Mouse (Mus musculus) E14TG2a.4 (cell line): Measurements from ENCODE around the gene Cyth4.

Experiments used
- H3K27me3 ChIP-seq: 2 replicates; pipeline ENCODE4 v1.6.1; 2014; ENCODE audit warnings: low read length, control low read depth; ENCODE audit not compliant: insufficient read depth
- H3K36me3 ChIP-seq: 2 replicates; pipeline ENCODE4 v1.6.1; 2014; ENCODE audit warnings: low read length, control low read depth; ENCODE audit not compliant: insufficient read depth
- H3K4me1 ChIP-seq: replicated peaks from 2 replicates; pipeline ENCODE4 v1.6.1; 2014; ENCODE audit warnings: low read depth, low read length, control low read depth
- H3K4me3 ChIP-seq: replicated peaks from 2 replicates; pipeline ENCODE4 v1.5.1; 2014; ENCODE audit warnings: mild to moderate bottlenecking, low read length
- H3K9me3 ChIP-seq: 2 replicates; pipeline ENCODE4 v1.6.1; 2014; ENCODE audit warnings: low read length, control low read depth
- CTCF ChIP-seq: conservative IDR thresholded peaks from 2 replicates; pipeline ENCODE4 v1.5.1; 2014; ENCODE audit warnings: low read length
- NANOG ChIP-seq: IDR thresholded peaks from 2 replicates; pipeline ENCODE4 v1.6.1; 2014; ENCODE audit warnings: borderline replicate concordance, low read length, mixed read lengths
- POU5F1 ChIP-seq: IDR thresholded peaks from 2 replicates; pipeline ENCODE4 v1.6.1; 2014; ENCODE audit warnings: low read length, borderline replicate concordance

Gene Cyth4

GRCm38 (mm10) chr15:78614536-78614935 is 17.7 kb downstream of the Cyth4 start:
- no peaks in the 10 kb centered on the region for H3K9me3 ChIP-seq
- no peak overlapping the region for H3K4me3 ChIP-seq
- TF ChIP-seq POU5F1 (no peak), NANOG (no peak), CTCF (no peak)
- H3K27me3 ChIP-seq = peaks cover 13% of the 10 kb centered on the region; the same call in 1 of the 2 replicates
- no peaks in the 10 kb centered on the region for H3K36me3 ChIP-seq
- peaks cover 18% of the 10 kb centered on the region for H3K4me1 ChIP-seq

- Histone ChIP-seq H3K4me3 (no peak overlapping the region), H3K4me1 (no peaks in the 10 kb centered on the region; the same call in 1 of the 2 replicates), H3K36me3 (no peaks in the 10 kb centered on the region), H3K9me3 (no peaks in the 10 kb centered on the region), H3K27me3 (peaks cover 35% of the 10 kb centered on the region)
- TF ChIP-seq POU5F1 (no peak), NANOG (no peak), CTCF (no peak)
Observed at GRCm38 (mm10) chr15:78616973-78617372, 20.1 kb downstream of the Cyth4 start.

GRCm38 (mm10) chr15:78623426-78623825 is 26.6 kb downstream of the Cyth4 start:
- Histone ChIP-seq H3K4me1 (peaks cover 1% of the 10 kb centered on the region; the same call in 1 of the 2 replicates), H3K9me3 (no peaks in the 10 kb centered on the region), H3K4me3 (no peak overlapping the region), H3K36me3 (no peaks in the 10 kb centered on the region), H3K27me3 (peaks cover 50% of the 10 kb centered on the region)
- TF ChIP-seq CTCF (peak; percentile 99), NANOG (no peak)

- H3K27me3 ChIP-seq = peaks cover 55% of the 10 kb centered on the region
- no peak for TF ChIP-seq POU5F1
- no peak for TF ChIP-seq CTCF
- TF ChIP-seq NANOG = no peak
- H3K36me3 ChIP-seq = no peaks in the 10 kb centered on the region
- peaks cover 11% of the 10 kb centered on the region for H3K4me1 ChIP-seq
- H3K4me3 ChIP-seq = no peak overlapping the region
- H3K9me3 ChIP-seq = no peaks in the 10 kb centered on the region
Observed at GRCm38 (mm10) chr15:78624431-78624950, 27.6 kb downstream of the Cyth4 start.

GRCm38 (mm10) chr15:78624961-78625360 is 28.1 kb downstream of the Cyth4 start:
- Histone ChIP-seq H3K27me3 (peaks cover 53% of the 10 kb centered on the region), H3K4me3 (no peak overlapping the region), H3K9me3 (no peaks in the 10 kb centered on the region), H3K36me3 (no peaks in the 10 kb centered on the region), H3K4me1 (peaks cover 11% of the 10 kb centered on the region)
- TF ChIP-seq CTCF (no peak), POU5F1 (no peak), NANOG (no peak)

- no peak overlapping the region for H3K4me3 ChIP-seq
- H3K4me1 ChIP-seq = peaks cover 13% of the 10 kb centered on the region
- TF ChIP-seq POU5F1 = no peak
- no peak for TF ChIP-seq CTCF
- no peak for TF ChIP-seq NANOG
- H3K36me3 ChIP-seq = no peaks in the 10 kb centered on the region
- peaks cover 45% of the 10 kb centered on the region for H3K27me3 ChIP-seq
- no peaks in the 10 kb centered on the region for H3K9me3 ChIP-seq
Observed at GRCm38 (mm10) chr15:78626285-78626684, 29.4 kb downstream of the Cyth4 start.

- no peak for TF ChIP-seq CTCF
- TF ChIP-seq POU5F1 = peak; percentile 91; the same call in 1 of the 2 replicates
- no peak for TF ChIP-seq NANOG
- Histone ChIP-seq H3K9me3 (no peaks in the 10 kb centered on the region), H3K4me1 (peaks cover 37% of the 10 kb centered on the region)
Observed at GRCm38 (mm10) chr15:78632387-78632786, 35.5 kb downstream of the Cyth4 start.

GRCm38 (mm10) chr15:78633413-78633812 is 36.6 kb downstream of the Cyth4 start:
- H3K27me3 ChIP-seq = peaks cover 40% of the 10 kb centered on the region
- H3K4me1 ChIP-seq = peaks cover 38% of the 10 kb centered on the region
- no peaks in the 10 kb centered on the region for H3K36me3 ChIP-seq
- TF ChIP-seq NANOG (no peak), CTCF (no peak), POU5F1 (no peak)
- no peaks in the 10 kb centered on the region for H3K9me3 ChIP-seq
- H3K4me3 ChIP-seq = no peak overlapping the region

More at GRCm38 (mm10) chr15:78632387-78632786, 35.5 kb downstream of the Cyth4 start:
- peaks cover 47% of the 10 kb centered on the region for H3K27me3 ChIP-seq
- H3K36me3 ChIP-seq = no peaks in the 10 kb centered on the region
- H3K4me3 ChIP-seq = no peak overlapping the region

GRCm38 (mm10) chr15:78634095-78634737 is 37.4 kb downstream of the Cyth4 start:
- Histone ChIP-seq H3K36me3 (no peaks in the 10 kb centered on the region), H3K4me1 (peaks cover 30% of the 10 kb centered on the region), H3K4me3 (no peak overlapping the region), H3K9me3 (no peaks in the 10 kb centered on the region), H3K27me3 (peaks cover 35% of the 10 kb centered on the region)
- TF ChIP-seq NANOG (no peak), POU5F1 (no peak), CTCF (no peak)
